Comparison of ENCODE assay signal across 30 mouse cellular contexts in genomic region chr14:13262406-13262805, GRCm38 (mm10). TPM values are rescaled to one million over a fixed set of nuclear protein-coding genes. Genes with fewer than 3 reads are reported as not detected.
DNase-seq lines count a peak whose midpoint lies in the region; ATAC-seq lines count a peak whose summit lies in the region.
"Had no signal": no experiment of that assay in that cellular context is flagged by ENCODE, and none has a peak within 500 bp of the region (broad histone marks: within the 10 kb centered on the region; RNA-seq: fewer than 3 reads in every experiment).

No protein-coding gene starts in this region.

- peaks cover 7% of the 10 kb centered on the region; the same call in 1 of the 2 replicates for H3K4me1 ChIP-seq in forebrain, embryonic 13.5 days
- no peaks in the 10 kb centered on the region; the same call in 1 of the 2 replicates for H3K4me1 ChIP-seq in forebrain, embryonic 10.5 days
- H3K4me1 ChIP-seq in hindbrain, embryonic 16.5 days (ENCODE audit: control insufficient read depth, insufficient read depth, low read depth, low read length) = no peaks in the 10 kb centered on the region
- H3K4me1 ChIP-seq: embryonic facial prominence, embryonic 10.5 days; heart, embryonic 13.5 days; limb, embryonic 10.5 days; liver, embryonic 15.5 days; neural tube, embryonic 13.5 days; stomach, embryonic 15.5 days had no signal

- H3K27me3 ChIP-seq in forebrain, embryonic 13.5 days = no peaks in the 10 kb centered on the region
- no peaks in the 10 kb centered on the region for H3K27me3 ChIP-seq in forebrain, embryonic 10.5 days (ENCODE audit: poor library complexity, severe bottlenecking)
- H3K27me3 ChIP-seq in hindbrain, embryonic 16.5 days (replicated peaks; ENCODE audit: control insufficient read depth, insufficient read depth, low read length) = no peaks in the 10 kb centered on the region
- H3K27me3 ChIP-seq: heart, embryonic 13.5 days; liver, embryonic 15.5 days; neural tube, embryonic 13.5 days; stomach, embryonic 15.5 days had no signal

- H3K9me3 ChIP-seq in forebrain, embryonic 13.5 days (replicated peaks) = no peaks in the 10 kb centered on the region
- no peaks in the 10 kb centered on the region for H3K9me3 ChIP-seq in forebrain, embryonic 10.5 days
- no peaks in the 10 kb centered on the region for H3K9me3 ChIP-seq in hindbrain, embryonic 16.5 days (ENCODE audit: control insufficient read depth, low read length)
- H3K9me3 ChIP-seq: embryonic facial prominence, embryonic 10.5 days; heart, embryonic 13.5 days; limb, embryonic 10.5 days; liver, embryonic 15.5 days; neural tube, embryonic 13.5 days; stomach, embryonic 15.5 days had no signal

- no peak overlapping the region for H3K4me2 ChIP-seq in forebrain, embryonic 13.5 days
- no peak overlapping the region for H3K4me2 ChIP-seq in hindbrain, embryonic 16.5 days (ENCODE audit: low read length)
- H3K4me2 ChIP-seq: heart, embryonic 13.5 days; liver, embryonic 15.5 days; neural tube, embryonic 13.5 days; stomach, embryonic 15.5 days had no signal

- H3K9ac ChIP-seq in forebrain, embryonic 13.5 days = no peak overlapping the region
- no peak overlapping the region for H3K9ac ChIP-seq in hindbrain, embryonic 16.5 days (ENCODE audit: low read depth, low read length)
- H3K9ac ChIP-seq: heart, embryonic 13.5 days; liver, embryonic 15.5 days; neural tube, embryonic 13.5 days; stomach, embryonic 15.5 days had no signal

- H3K27ac ChIP-seq in forebrain, embryonic 13.5 days = no peak overlapping the region
- no peak overlapping the region for H3K27ac ChIP-seq in forebrain, embryonic 10.5 days
- H3K27ac ChIP-seq in hindbrain, embryonic 16.5 days (ENCODE audit: low read depth, low read length) = no peak overlapping the region
- H3K27ac ChIP-seq: embryonic facial prominence, embryonic 10.5 days; heart, adult 2 months; heart, embryonic 13.5 days; limb, embryonic 10.5 days; liver, embryonic 15.5 days; neural tube, embryonic 13.5 days; stomach, embryonic 15.5 days had no signal

- DNase-seq in forebrain, embryonic 10.5 days (ENCODE audit: extremely low spot score, low spot score) = no peak
- peak; percentile 11 for DNase-seq in left cerebral cortex, adult 11 months (ENCODE audit: low spot score)
- DNase-seq in left cerebral cortex, postnatal 10 days (ENCODE audit: extremely low spot score in 1 of 2, low spot score in 2 of 2) = no peak
- peak; percentile 67 for DNase-seq in retina, postnatal 1 day
- no peak for DNase-seq in embryo, embryonic 9.5 days (ENCODE audit: extremely low spot score)
- DNase-seq in thymus, postnatal 4 days = no peak
- DNase-seq: adrenal gland, postnatal 14 days; cerebellum, adult 11 months; cerebellum, adult 9-11 months; gastrocnemius, postnatal 36 days; heart, adult 2 months; heart, postnatal 14 days; kidney, adult 11 months; layer of hippocampus, adult 9-11 months; liver; lung, postnatal 4 days; right cerebral cortex, adult 18-20 months; right cerebral cortex, postnatal 4 days; thymus, adult 2 months had no signal

- ATAC-seq in forebrain, embryonic 13.5 days = peak; percentile 89
- peak; percentile 64 for ATAC-seq in hindbrain, embryonic 16.5 days

- 14% methylated on average over 1 of the region's 1 CpGs for WGBS in forebrain, embryonic 13.5 days
- WGBS in forebrain, embryonic 10.5 days = 68% methylated on average over 1 of the region's 1 CpGs
- 13% methylated on average over 1 of the region's 1 CpGs for WGBS in hindbrain, embryonic 16.5 days

- no peaks in the 10 kb centered on the region for H3K36me3 ChIP-seq in forebrain, embryonic 13.5 days (ENCODE audit: poor library complexity, severe bottlenecking)
- no peaks in the 10 kb centered on the region for H3K36me3 ChIP-seq in forebrain, embryonic 10.5 days (replicated peaks)
- no peaks in the 10 kb centered on the region for H3K36me3 ChIP-seq in hindbrain, embryonic 16.5 days (ENCODE audit: control insufficient read depth, insufficient read depth, low read length)
- H3K36me3 ChIP-seq: embryonic facial prominence, embryonic 10.5 days; heart, embryonic 13.5 days; limb, embryonic 10.5 days; liver, embryonic 15.5 days; neural tube, embryonic 13.5 days; stomach, embryonic 15.5 days had no signal

- intact Hi-C loops in left cerebral cortex, postnatal 10 days (cut with DNase I) = no loop called here

- H3K4me3 ChIP-seq in forebrain, embryonic 13.5 days = no peak overlapping the region
- H3K4me3 ChIP-seq in forebrain, embryonic 10.5 days = no peak overlapping the region
- no peak overlapping the region for H3K4me3 ChIP-seq in hindbrain, embryonic 16.5 days (ENCODE audit: low read length)
- H3K4me3 ChIP-seq: embryonic facial prominence, embryonic 10.5 days; heart, adult 2 months; heart, embryonic 13.5 days; limb, embryonic 10.5 days; liver, embryonic 15.5 days; neural tube, embryonic 13.5 days; stomach, embryonic 15.5 days had no signal

RNA-seq across cellular contexts. Expression of gene Synpr, which starts 22.2 kb away (rescaled TPM):
- 12.6 and 17.7 TPM in 2 replicates for polyA plus RNA-seq in forebrain, embryonic 13.5 days (2015; fragmentation: Nextera tagmentation; extraction: Ambion mirVana)
- 1.4 and 2.5 TPM in 2 replicates for polyA plus RNA-seq in forebrain, embryonic 10.5 days (2016; fragmentation: Nextera tagmentation; extraction: Ambion mirVana)
- 100 to 1,000 TPM; 132 to 143 TPM for total RNA-seq in left cerebral cortex, postnatal 10 days (2021)
- 53.2 and 67.4 TPM in 2 replicates for polyA plus RNA-seq in hindbrain, embryonic 16.5 days (2015; fragmentation: Nextera tagmentation; extraction: Ambion mirVana)
- total RNA-seq: common myeloid progenitor, adult 5-6 weeks; gastrocnemius, adult 18-20 months; gastrocnemius, postnatal 36 days; heart, postnatal 14 days; megakaryocyte-erythroid progenitor cell, adult 5-6 weeks had no signal
- polyA plus RNA-seq: heart, adult 2 months had no signal

Comparison
In these comparisons a context has a peak if more than half of its experiments do, and no peak if none do; other contexts are left out.
1. DNase-seq: peak in left cerebral cortex, adult 11 months (single experiment) and retina, postnatal 1 day (single experiment); none in forebrain, embryonic 10.5 days (single experiment), left cerebral cortex, postnatal 10 days (0 of 2), embryo, embryonic 9.5 days (single experiment) and thymus, postnatal 4 days (single experiment).